Mouse (Mus musculus) thymus, adult 2 months (tissue): ENCODE results near the gene Coq8a. TPM values are rescaled to one million over a fixed set of nuclear protein-coding genes. Genes with fewer than 3 reads are reported as not detected.

ENCODE experiments used
- DNase-seq: peaks from one replicate; pipeline ENCODE4 v3.0.0; 2021
- H3K27ac ChIP-seq: fragments of 200-500 bp; 2 replicates; pipeline ENCODE4 v1.5.1; 2012; ENCODE audit warnings: low read length, control low read depth; ENCODE audit not compliant: control insufficient read depth, insufficient read depth
- H3K27me3 ChIP-seq: fragments of 200-500 bp; 2 replicates; pipeline ENCODE4 v1.6.1; 2012; ENCODE audit warnings: mild to moderate bottlenecking, low read length, moderate library complexity, mixed read lengths; ENCODE audit not compliant: control insufficient read depth, insufficient read depth
- H3K36me3 ChIP-seq: fragments of 200-500 bp; 2 replicates; pipeline ENCODE4 v1.6.1; 2012; ENCODE audit warnings: mild to moderate bottlenecking, low read length, moderate library complexity; ENCODE audit not compliant: control insufficient read depth, insufficient read depth
- H3K4me1 ChIP-seq: fragments of 200-500 bp; replicated peaks from 2 replicates; pipeline ENCODE4 v1.6.1; 2012; ENCODE audit warnings: low read length; ENCODE audit not compliant: control insufficient read depth, insufficient read depth
- H3K4me3 ChIP-seq: fragments of 200-500 bp; 2 replicates; pipeline ENCODE4 v1.5.1; 2012; ENCODE audit warnings: mild to moderate bottlenecking, low read length, control low read depth, moderate library complexity; ENCODE audit not compliant: control insufficient read depth, insufficient read depth
- CTCF ChIP-seq: fragments of 200-500 bp; IDR thresholded peaks from 2 replicates; pipeline ENCODE4 v1.5.1; 2012; ENCODE audit warnings: mild to moderate bottlenecking, control low read depth, low read length, moderate library complexity, borderline replicate concordance; ENCODE audit not compliant: control insufficient read depth, poor library complexity, insufficient read depth; ENCODE audit errors: extremely low read depth
- POLR2A ChIP-seq: fragments of 200-500 bp; IDR thresholded peaks from 2 replicates; pipeline ENCODE4 v1.6.1; 2012; ENCODE audit warnings: mild to moderate bottlenecking, low read length, control low read depth, moderate library complexity; ENCODE audit not compliant: control insufficient read depth, poor library complexity, insufficient read depth; ENCODE audit errors: extremely low read depth
- WGBS: fragments of 180-500 bp; shearing (Covaris S2); methylation state at CpG from one replicate; pipeline ENCODE4 v1.1.7; 2018; 5-methylcytosine and 5-hydroxymethylcytosine counted together
- polyA plus RNA-seq: library from polyadenylated mRNA; depleted of rRNA; stranded (reverse); fragments of >200 nt; gene quantifications from 2 replicates; pipeline ENCODE4 v1.2.3, GENCODE M21; 2012; rRNA removed

Gene Coq8a
- polyA plus RNA-seq = 33.4 and 51.0 TPM in 2 replicates

DNA sequence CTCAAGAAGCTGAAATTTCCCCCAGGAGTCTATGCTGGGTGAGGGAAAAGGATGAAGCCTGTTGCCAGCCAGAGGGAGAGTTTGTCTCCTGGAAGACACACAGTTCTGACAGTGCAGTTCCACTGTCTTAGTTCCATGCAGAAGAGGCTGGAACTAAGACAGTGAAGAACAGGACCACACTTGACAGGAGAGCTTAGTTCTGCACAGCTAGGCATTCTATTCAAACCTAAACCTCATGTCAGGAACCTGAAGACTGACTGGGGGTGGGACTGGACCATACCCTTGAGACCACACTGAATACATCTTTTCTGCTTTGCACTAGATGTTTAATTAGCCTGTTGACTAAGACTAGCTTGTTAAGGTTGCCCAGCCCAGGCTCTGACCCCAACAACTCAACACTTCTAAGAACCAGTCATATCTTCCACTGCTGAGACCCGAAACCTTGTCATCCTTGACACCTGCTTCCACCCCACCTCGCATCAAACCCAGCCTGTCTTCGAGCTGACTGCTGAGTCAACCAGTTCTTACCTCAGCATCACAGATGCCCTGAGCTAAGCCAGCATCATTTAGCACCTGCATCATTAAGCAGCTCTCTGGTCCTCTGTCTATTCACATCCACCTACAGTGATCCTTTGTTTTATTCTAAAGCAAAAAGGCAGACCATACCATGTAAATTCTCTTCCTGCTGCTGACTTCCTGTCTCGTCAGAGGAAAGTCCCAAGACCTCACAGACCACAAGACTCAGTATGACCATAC lies at the start of gene Coq8a:
Gene Coq8a (minus strand): TSS at position 644 of the 756 bp plus-strand sequence.
- 37% methylated on average over 4 of the region's 4 CpGs for WGBS
- Histone ChIP-seq H3K4me3 (no peak within 1 kb of the TSS), H3K36me3 (no peaks in the 10 kb centered on the region), H3K27me3 (no peaks in the 10 kb centered on the region), H3K4me1 (peaks cover 11% of the 10 kb centered on the region), H3K27ac (no peak within 1 kb of the TSS)
- no peak for TF ChIP-seq CTCF
- no peak for TF ChIP-seq POLR2A
- no peak for DNase-seq

GRCm38 (mm10) chr1:180248593-180249146 lies 49.3 kb upstream of the Coq8a start:
- Histone ChIP-seq H3K27ac (no peak overlapping the region), H3K36me3 (no peaks in the 10 kb centered on the region), H3K4me3 (no peak overlapping the region), H3K4me1 (peaks cover 5% of the 10 kb centered on the region), H3K27me3 (no peaks in the 10 kb centered on the region)
- DNase-seq = no peak
- 74% methylated on average over 7 of the region's 7 CpGs for WGBS
- no peak for TF ChIP-seq POLR2A
- TF ChIP-seq CTCF = no peak

DNA sequence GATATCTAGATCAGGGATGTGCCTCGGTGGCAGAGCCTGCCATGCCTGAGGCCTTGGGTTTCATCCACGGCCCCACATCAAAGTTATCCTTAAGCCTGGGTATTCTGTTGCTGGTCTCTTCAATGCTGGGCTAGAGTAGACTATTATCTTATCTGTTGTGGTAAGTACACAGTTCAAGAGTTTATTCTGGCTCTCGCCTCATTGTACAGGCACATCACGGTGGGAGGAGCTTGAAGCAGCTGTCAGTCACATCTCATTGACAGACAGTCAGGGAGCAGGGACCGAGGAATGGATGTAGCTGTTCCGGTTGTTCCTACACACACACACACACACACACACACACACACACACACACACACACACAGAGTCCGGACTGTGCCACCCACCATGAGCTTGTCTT lies 48.5 kb upstream of the Coq8a start:
- peaks cover 5% of the 10 kb centered on the region for H3K4me1 ChIP-seq
- WGBS = 82% methylated on average over 7 of the region's 7 CpGs
- H3K27ac ChIP-seq = no peak overlapping the region

DNA sequence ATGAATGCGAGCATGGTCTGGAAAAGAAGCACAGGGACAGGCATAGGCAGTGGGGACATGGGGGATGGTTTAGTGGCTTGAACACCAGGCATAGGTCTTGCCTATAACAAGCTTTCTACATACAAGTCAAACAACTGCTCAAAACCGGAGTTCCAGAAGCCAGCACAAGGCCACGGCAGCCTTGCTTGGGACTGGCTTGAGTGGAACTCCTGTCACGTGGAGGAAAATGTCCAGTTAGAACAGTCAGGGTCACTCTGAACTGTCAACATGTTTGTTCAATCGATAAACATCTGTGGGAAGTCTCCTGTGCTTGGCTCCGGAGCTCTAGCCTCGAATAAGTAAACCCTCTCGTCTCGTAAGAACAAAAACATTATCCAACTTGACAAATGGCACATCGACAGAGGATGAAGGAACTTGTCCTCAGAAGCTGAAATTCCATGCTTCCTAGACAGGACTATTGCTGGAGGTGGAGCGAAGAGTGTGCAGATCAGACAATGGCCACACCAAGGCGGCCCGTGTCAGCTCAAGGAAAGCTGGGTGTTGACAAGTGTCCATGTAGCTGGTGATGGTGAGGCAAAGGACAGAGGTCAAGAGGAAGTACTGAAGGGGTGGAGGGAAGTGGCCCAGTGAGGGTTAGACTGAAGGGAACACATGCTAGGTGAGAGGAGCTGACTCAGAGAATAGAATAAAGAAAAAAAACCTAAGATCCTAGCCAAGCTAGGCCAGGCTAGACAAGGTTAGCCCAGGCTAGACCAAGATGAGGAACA lies 46.5 kb upstream of the Coq8a start:
- TF ChIP-seq POLR2A = no peak
- no peak for TF ChIP-seq CTCF
- H3K27me3 ChIP-seq = no peaks in the 10 kb centered on the region
- no peak for DNase-seq
- 96% methylated on average over 13 of the region's 13 CpGs for WGBS
- H3K4me3 ChIP-seq = no peak overlapping the region
- H3K4me1 ChIP-seq = no peaks in the 10 kb centered on the region
- H3K27ac ChIP-seq = no peak overlapping the region
- no peaks in the 10 kb centered on the region for H3K36me3 ChIP-seq

More for the DNA sequence above, 48.5 kb upstream of the Coq8a start:
- H3K36me3 ChIP-seq = no peaks in the 10 kb centered on the region
- TF ChIP-seq CTCF (no peak), POLR2A (no peak)
- DNase-seq = no peak
- H3K27me3 ChIP-seq = no peaks in the 10 kb centered on the region
- no peak overlapping the region for H3K4me3 ChIP-seq

- Histone ChIP-seq H3K4me1 (no peaks in the 10 kb centered on the region), H3K27me3 (no peaks in the 10 kb centered on the region), H3K27ac (no peak overlapping the region), H3K4me3 (no peak overlapping the region), H3K36me3 (no peaks in the 10 kb centered on the region)
- WGBS = 93% methylated on average over 3 of the region's 3 CpGs
- TF ChIP-seq CTCF (no peak), POLR2A (no peak)
- DNase-seq = no peak
These were observed 32.3 kb upstream of the Coq8a start for GRCm38 (mm10) chr1:180231729-180232128.

DNA sequence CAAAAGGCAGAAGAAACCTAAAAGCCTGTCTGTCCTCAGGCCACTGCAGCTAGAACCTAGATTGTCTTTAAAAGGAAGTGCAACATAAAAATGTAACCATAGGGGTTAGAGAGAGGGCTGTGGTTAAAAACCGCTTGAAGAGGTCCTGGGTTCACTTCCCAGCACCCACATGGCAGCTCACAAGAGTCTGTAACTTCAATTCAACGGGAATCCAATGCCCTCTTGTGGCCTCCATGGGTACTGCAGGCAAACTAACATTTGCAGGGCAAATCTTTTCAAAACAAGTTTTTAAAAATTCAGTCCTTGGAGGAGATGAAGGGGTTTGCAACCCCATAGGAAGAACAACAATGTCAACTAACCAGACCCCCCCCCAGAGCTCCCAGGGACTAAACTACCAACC lies 31.2 kb upstream of the Coq8a start:
- TF ChIP-seq POLR2A (no peak), CTCF (no peak)
- peak; percentile 39 for DNase-seq
- Histone ChIP-seq H3K27me3 (no peaks in the 10 kb centered on the region), H3K27ac (no peak overlapping the region), H3K4me1 (peaks cover 2% of the 10 kb centered on the region), H3K36me3 (no peaks in the 10 kb centered on the region), H3K4me3 (no peak overlapping the region)
- 14% methylated on average over 2 of the region's 2 CpGs for WGBS
